Mouse (Mus musculus): ENCODE measurements around the gene Rusc1. TPM values are rescaled to one million over a fixed set of nuclear protein-coding genes. Genes with fewer than 3 reads are reported as not detected.
A peak's percentile ranks its signal among the peaks of the same experiment; 100 is the strongest.
"Not testable (repeated sequence)": the region's sequence is repeated elsewhere in the genome, so short reads cannot be mapped to it uniquely, and the experiment has no call there.

Gene Rusc1
- total RNA-seq, 4 experiments from 2014 or later: 33.8 to 46.8 (median 41.1) TPM

DNA sequence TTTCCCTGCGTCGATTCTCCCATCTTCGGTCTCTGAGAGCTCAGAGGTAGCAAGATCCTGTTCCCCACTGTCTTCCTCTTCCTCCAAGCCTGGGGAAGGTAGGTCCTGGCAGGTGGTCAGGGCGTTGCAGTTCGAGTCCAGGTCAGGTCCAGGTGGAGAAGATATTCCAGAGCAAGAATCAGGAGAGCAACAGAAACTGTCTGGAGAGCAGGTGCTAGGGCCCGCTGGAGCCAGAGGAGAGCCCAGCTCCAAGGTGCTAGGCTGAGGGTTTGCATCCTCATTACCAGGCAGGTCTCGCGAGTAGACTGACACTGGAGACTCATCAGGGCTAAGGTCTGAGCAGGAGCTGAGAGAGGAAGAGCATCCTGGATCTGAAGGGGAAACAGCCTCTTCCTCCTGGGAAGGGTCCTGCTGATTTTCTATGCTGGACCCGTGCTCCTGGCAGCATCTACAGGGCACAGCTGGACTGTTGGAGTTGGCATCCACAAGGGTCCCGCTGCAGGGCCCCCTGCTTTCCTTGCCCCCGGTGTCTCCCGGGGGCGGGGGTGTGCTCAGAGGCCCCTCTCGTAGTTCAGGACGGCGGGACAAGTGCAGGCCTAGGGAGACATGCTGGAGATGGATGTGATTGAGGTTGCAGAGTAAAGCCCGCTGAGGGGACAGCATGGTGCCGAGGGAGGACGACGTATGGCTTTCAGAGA, 1.2 kb downstream of the Rusc1 start:
- no peak for DNase-seq

DNA sequence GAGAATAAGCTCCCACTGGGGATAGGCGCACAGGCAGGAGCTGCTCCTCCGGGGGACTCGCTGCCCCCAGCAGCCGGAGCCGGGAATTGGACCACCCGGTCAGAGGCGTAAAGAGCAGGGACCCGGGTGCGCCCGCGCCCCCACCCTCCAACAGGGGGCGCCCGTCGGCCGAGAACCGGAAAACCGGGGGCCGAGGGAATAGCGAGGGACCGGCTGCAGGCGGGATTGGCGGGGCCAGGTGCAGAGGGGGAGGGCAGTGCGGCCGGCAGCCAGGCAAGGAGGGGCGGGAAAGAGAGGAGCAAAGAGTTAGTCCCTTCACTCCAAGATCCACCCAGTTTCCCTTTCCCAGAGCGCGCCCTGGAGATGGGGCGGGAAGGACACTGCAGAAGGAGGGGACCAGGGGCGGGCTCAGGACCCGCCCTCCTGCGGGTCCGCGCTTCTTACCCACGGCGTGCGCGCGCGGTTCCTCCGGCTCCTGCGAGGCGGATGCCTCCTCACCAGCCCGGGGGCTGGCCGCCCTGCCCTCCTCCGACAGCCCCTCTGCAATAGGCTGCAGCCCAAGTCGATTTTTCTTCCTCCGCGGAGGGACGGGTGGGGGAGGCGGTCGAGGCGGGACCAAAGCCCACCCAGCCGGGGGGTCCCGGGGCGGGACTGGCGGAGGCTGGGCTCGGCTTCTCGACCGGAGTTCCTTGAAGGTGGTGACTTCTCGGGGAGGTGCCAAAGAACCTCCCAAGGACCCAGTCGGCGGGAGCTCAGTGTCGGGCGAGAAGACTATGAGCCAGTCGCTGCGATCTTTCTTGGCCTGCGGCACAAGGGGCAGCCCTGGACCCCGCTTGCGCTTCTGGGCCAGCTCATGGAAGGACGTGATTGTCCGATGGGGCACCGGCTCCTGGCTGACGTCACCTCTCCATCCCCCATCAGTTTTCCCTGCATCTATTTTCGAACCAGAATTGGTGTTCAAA, 2.1 kb downstream of the Rusc1 start:
- peak; percentile 78 for DNase-seq

DNA sequence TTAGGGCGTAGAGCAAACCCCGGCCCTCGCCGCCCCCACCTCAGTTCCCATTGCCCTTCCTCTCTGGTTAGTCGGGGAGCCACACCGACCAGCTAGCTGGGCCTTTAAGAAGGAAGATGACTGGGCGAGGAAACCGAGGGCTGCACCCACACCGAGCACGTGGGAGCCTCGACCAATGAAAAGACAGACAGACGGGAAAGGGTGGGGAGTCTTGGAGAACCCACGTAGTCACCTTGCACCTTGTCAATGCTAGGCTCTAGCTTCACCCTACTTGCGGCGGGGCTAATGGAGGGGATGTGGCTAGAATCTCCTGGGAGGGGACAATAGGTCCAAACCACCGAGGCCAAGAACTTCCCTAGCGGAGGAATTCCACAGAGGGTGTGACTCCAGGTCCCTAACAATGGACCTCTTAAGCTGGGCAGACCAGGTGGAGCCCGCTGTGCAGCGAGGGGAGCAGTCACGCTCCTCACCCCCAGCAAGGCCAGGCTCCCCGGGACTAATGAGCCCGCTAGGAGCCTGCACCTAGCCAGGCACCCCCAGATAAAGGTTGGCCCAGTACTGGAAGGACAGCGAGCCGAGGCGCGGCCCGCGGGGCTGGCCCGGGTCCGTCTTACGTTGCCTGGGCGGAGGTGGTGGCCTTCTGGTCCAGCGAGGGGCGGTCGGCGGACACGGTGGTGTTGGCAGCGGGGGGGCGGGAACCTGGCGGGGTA, 3.1 kb downstream of the Rusc1 start:
- DNase-seq: peak; percentile 90

DNA sequence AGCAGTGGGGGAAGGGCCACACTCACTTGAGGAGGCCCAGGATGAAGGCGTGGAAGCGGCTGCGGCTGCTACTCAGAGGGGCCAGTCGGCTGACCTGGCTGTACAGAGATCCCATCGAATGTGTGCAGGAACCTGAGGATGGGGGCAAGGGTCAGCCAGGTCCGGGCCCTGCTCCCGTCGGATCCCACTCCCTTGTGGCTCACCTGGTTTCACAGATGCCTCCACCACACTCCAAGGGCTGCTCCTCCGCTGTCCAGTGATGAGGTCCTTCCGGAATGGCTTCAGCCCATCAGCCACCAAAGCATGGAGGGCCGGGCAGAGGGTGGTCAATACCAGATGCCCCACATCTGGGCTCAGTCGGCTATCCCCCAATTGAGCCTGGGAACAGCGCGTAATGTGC, 4.1 kb downstream of the Rusc1 start:
- DNase-seq: peak; percentile 37

DNA sequence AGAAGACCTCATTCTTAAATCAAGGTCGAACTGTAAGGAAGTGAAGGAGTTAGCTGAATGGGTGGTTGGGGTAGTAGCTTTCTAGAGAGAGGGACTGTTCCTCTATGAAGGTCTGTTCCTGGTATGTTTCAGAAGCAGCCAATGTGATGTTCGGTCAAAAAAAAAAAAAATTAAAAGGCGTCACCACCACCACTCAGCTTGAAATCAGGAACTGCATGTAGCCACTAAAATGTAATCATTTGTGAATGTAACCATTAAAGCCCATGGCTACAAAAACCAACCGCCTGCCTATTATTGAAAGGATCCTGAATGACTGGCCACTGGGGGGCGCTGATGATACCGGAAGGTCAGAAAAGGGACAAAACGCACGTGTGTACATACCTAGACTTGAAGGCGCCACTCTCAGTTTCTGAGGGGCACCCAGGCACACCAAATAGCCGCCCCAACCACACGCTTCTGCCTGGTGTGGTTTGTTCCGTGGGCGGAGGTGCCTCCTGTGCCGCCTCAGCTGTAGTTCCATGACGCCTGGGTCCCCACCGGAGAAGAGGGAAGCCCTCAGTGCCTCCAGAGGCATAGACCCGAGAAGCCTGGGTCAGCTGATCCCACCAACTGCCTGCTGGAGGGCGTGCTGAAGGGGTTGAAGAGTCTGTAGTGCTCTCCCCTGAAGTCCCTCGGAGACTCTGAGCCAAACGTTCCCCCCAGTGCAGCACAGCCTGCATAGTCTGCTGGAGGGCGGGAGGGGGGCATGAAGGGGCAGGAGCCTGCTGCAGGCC, 5.6 kb downstream of the Rusc1 start:
- peak; percentile 67 for DNase-seq

DNA sequence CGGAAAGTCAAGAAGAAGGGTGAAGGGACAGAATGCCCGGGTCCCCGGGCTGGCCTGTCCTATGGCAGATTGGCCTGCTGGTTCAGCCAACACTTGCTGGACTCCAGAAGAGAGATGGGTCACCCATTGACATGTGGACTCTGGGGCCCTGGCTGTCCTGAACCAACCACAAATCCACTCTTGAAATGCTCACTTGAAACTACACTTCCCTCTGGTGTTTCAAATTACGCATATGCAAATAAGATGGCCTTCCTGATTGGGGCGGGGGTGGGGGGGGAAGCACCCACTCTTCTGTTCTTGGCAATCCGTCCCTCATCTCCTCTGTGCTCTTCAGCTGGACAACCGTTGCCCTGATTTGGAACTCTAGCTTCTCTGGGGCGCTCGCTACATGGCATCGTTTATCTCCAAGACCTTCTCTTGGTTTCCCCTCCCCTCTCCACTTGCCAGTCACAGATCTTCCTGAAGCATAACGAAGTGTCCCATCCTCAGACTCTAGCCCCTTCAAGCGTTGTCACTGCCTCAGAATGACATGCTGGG, 8.4 kb downstream of the Rusc1 start:
- no peak for DNase-seq

DNA sequence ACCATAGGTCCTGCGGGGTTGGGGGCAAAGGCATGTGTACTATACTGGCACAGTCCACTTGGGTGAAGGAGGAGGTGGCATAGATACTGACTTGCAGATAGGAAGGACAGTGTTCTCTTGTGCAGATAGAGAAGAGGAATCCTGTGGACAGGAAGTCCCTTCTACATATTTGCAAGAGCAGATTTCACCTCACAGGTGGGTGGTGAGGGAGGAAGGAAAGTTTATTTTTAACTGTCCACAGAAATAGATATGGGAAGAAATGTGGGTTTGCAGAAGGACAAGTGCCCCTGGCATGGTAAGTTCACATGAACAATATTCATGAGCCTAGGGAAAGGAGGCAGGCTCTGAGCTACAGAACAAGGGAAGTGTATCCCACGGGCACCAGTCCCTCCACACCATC, 9.0 kb downstream of the Rusc1 start:
- DNase-seq: no peak

DNA sequence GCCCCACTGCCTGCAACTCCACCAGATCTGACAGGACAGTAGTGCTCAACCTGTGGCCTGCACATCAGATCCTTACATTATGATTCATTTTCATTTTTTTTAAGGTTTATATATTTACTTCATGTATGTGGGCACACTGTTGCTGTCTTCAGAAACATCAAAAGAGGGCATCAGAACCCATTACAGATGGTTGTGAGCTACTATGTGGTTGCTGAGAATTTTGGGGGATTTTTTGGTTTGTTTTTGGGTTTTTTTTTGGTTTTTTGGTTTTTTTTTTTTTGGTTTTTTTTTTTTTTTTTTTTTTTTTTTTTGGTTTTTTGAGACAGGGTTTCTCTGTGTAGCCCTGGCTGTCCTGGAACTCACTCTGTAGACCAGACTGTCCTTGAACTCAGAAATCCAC, 10.8 kb downstream of the Rusc1 start:
- DNase-seq: not testable (repeated sequence)

DNA sequence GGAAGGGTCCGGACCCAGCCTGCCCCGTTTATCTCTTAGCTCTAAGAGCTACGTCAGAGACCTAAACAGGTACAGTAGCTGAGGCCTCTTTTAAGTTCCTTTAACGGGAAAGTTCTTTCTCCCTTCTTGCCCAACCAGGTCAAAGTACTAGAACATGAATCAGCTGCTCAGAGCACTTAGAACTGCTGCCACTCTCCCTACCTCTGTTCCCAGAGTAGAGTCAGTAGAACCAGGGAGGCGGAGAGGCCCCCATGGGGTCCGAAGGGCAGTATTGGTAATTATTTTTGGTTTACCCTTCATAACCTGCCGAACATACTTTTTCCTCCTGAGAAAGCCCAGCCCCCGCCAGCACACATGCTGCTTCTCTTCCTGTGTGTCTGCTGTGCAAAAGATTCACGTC, 15.7 kb downstream of the Rusc1 start:
- no peak for DNase-seq

DNA sequence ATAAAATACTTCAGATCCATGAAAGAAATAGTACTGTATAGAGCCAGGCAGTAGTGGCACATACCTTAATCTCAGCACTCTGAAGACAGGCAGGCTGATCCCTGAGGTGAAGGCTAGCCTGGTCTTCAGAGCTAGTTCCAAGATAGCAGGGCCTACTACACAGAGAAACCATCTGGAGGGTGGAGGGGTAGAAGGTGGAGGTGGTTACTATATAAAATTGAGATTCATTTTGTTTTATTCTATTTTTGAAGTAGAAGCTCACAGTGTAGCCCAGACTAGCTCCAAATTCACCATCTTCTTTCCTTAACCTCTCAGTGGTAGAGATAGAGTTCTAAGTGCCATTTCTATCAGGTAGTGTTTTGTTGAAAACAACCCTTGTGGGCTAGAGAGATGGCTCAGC, 25.8 kb downstream of the Rusc1 start:
- DNase-seq: no peak

DNA sequence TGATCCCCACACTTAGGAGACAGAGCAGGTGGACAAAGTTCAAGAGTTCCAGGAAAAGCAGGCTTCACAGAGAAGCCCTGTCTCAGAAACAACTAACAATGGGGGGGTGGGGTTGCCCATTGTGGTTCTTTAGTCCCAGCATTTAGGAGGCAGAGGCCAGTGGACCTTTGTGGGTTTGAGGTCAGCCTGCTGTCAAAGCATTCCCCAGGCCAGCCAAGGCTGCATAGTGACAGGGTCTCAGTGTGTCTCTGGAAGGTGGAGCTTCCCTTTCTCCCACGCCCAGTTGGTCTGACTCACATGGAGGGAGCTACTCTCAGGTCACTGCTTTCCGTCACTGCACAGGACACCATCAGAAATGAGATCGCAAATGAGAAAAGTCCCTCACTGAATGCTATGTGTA, 31.4 kb downstream of the Rusc1 start:
- no peak for DNase-seq

DNA sequence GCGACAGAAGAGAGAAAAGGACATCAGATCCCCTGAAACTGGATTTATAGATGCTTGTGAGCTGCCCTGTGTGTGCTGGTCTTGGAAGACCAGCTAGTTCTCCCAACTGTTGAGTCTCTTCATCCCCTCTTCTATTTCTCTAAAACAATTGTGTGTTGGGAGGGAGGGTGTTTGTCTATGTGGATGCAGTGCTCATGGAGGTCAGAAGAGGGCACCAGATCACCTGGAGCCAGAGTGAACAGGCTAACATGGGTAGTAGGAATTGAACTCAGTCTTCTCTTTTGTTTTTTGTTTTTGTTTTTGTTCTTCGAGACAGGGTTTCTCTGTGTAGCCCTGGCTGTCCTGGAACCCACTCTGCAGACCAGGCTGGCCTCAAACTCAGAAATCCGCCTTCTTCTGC, 34.3 kb downstream of the Rusc1 start:
- DNase-seq: no peak

DNA sequence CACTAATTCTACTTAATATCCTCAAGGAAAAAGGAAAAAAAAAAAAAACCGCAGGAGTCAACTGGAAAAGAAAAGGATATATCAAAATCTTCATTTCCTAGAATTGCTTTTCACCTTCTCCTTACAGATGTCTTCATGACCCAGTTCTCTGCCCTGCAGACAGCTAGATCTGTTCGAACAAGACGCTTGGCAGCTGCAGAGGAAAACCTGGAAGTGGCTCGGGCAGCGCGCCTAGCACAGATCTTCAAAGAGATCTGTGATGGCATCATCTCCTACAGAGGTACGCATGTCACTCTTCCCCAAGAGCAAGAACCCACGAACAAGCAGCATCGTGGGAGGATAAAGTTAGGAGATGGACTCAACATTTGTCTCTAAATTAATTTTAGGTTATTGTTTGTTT, 34.8 kb downstream of the Rusc1 start:
- DNase-seq: no peak

DNA sequence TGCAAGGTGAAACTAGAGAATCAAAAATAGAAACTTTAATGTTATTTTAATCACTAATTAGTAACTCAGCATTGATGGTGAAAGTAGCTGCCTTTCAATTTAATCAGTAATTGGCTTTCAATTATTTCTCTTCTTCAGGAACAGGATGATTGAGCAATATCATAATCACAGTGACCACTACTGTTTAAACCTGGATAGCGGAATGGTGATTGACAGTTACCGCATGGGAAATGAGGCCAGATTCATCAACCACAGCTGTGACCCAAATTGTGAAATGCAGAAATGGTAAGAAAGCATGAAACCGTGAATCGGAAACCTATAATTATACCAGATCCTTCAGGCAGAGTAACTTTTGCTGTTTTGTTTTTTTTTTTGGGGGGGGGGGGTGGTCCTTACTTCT, 49.8 kb downstream of the Rusc1 start:
- DNase-seq: no peak

Other genes with a start within 250 kb of the Rusc1 start
- gene Msto1, start 179.3 kb downstream of the Rusc1 start, total RNA-seq (2022): 10 to 100 TPM; 19.9 to 27.9 (median 24.7) TPM
- 10 to 100 TPM; 44.9 to 78.1 (median 58.6) TPM for gene Ash1l, start 142.7 kb downstream of the Rusc1 start, total RNA-seq (2022)
- 100 to 1,000 TPM; 128 to 166 (median 148) TPM for gene Dap3, start 142.1 kb downstream of the Rusc1 start, total RNA-seq (2022)
- not detected for gene Gm43738, start 7.8 kb upstream of the Rusc1 start, total RNA-seq (2022)
- 100 to 1,000 TPM; 152 to 387 (median 263) TPM for gene Fdps, start 8.6 kb upstream of the Rusc1 start, total RNA-seq (2022)
- under 1 TPM in 2 of 4 experiments, not detected in 2; 0.10 to 0.11 TPM for gene Pklr, start 42.8 kb upstream of the Rusc1 start, total RNA-seq (2022)
- 10 to 100 TPM in 2 of 4 experiments, 1 to 10 TPM in 2; 6.8 to 22.2 (median 10.1) TPM for gene Hcn3, start 66.9 kb upstream of the Rusc1 start, total RNA-seq (2022)
- 10 to 100 TPM; 55.2 to 85.7 (median 71.2) TPM for gene Clk2, start 71.5 kb upstream of the Rusc1 start, total RNA-seq (2022)
- 100 to 1,000 TPM in 1 of 4 experiments, 10 to 100 TPM in 3; 90.1 to 110 (median 94.1) TPM for gene Scamp3, start 84.2 kb upstream of the Rusc1 start, total RNA-seq (2022)
- 10 to 100 TPM; 16.7 to 32.5 (median 23.3) TPM for gene Fam189b, start 89.8 kb upstream of the Rusc1 start, total RNA-seq (2022)
- gene Gba, start 109.6 kb upstream of the Rusc1 start, total RNA-seq (2022): 10 to 100 TPM; 65.6 to 84.3 (median 70.5) TPM
- gene Thbs3, start 121.9 kb upstream of the Rusc1 start, total RNA-seq (2022): 1 to 10 TPM; 4.1 to 8.6 (median 7.8) TPM
- 100 to 1,000 TPM; 138 to 169 (median 152) TPM for gene Mtx1, start 133.8 kb upstream of the Rusc1 start, total RNA-seq (2022)
- under 1 TPM in 3 of 4 experiments, not detected in 1; 0.22 to 0.96 (median 0.65) TPM for gene Muc1, start 135.7 kb upstream of the Rusc1 start, total RNA-seq (2022)
- gene Krtcap2, start 152.7 kb upstream of the Rusc1 start, total RNA-seq (2022): 100 to 1,000 TPM; 131 to 144 (median 135) TPM
- gene Trim46, start 153.0 kb upstream of the Rusc1 start, total RNA-seq (2022): 1 to 10 TPM; 2.8 to 4.5 (median 3.8) TPM
- 100 to 1,000 TPM; 123 to 156 (median 136) TPM for gene Dpm3, start 166.0 kb upstream of the Rusc1 start, total RNA-seq (2022)
- gene Slc50a1, start 177.3 kb upstream of the Rusc1 start, total RNA-seq (2022): 10 to 100 TPM; 54.2 to 80.1 (median 64.9) TPM
- gene Efna1, start 187.8 kb upstream of the Rusc1 start, total RNA-seq (2022): 10 to 100 TPM; 15.9 to 28.0 (median 21.0) TPM
- gene Efna3, start 229.7 kb upstream of the Rusc1 start, total RNA-seq (2022): 1 to 10 TPM in 1 of 4 experiments, under 1 TPM in 3; 0.15 to 1.5 (median 0.62) TPM
- 1 to 10 TPM; 1.1 to 3.5 (median 1.9) TPM for gene Efna4, start 244.7 kb upstream of the Rusc1 start, total RNA-seq (2022)

Measured in adrenal gland, adult 8-10 months (tissue).